Mouse (Mus musculus) ES-Bruce4 (cell line): ENCODE results near the gene Ptprd. TPM values are rescaled to one million over a fixed set of nuclear protein-coding genes. Genes with fewer than 3 reads are reported as not detected.

ENCODE experiments used
- H3K27ac ChIP-seq: 2 replicates; pipeline ENCODE4 v1.5.1; 2012; ENCODE audit warnings: low read length, inconsistent platforms; ENCODE audit not compliant: insufficient read depth
- H3K27me3 ChIP-seq: 2 replicates; pipeline ENCODE4 v1.6.1; 2012; ENCODE audit warnings: mild to moderate bottlenecking, low read length, inconsistent platforms; ENCODE audit not compliant: control insufficient read depth, poor library complexity, insufficient read depth, severe bottlenecking
- H3K36me3 ChIP-seq: 2 replicates; pipeline ENCODE4 v1.6.1; 2012; ENCODE audit warnings: inconsistent platforms, mild to moderate bottlenecking, low read length, moderate library complexity; ENCODE audit not compliant: control insufficient read depth, poor library complexity, insufficient read depth, severe bottlenecking
- H3K4me1 ChIP-seq: one replicate; pipeline ENCODE4 v1.8.1; 2011; ENCODE audit warnings: low read length; ENCODE audit not compliant: control insufficient read depth, insufficient read depth
- H3K4me3 ChIP-seq: 2 replicates; pipeline ENCODE4 v1.5.1; 2011; ENCODE audit warnings: low read depth, mild to moderate bottlenecking, low read length
- H3K9ac ChIP-seq: 2 replicates; pipeline ENCODE4 v1.6.1; 2012; ENCODE audit warnings: low read depth, mild to moderate bottlenecking, inconsistent platforms; ENCODE audit not compliant: poor library complexity, severe bottlenecking
- H3K9me3 ChIP-seq: replicated peaks from 2 replicates; pipeline ENCODE4 v1.6.1; 2012; ENCODE audit warnings: mild to moderate bottlenecking, low read length, inconsistent platforms; ENCODE audit not compliant: control insufficient read depth, poor library complexity, insufficient read depth, severe bottlenecking
- CTCF ChIP-seq: IDR thresholded peaks from one replicate; pipeline ENCODE4 v1.8.1; 2011; ENCODE audit warnings: low read depth, low read length
- EP300 ChIP-seq: IDR thresholded peaks from 2 replicates; pipeline ENCODE4 v1.6.1; 2011; ENCODE audit warnings: low read depth, low read length; ENCODE audit not compliant: insufficient read depth
- POLR2A ChIP-seq: IDR thresholded peaks from one replicate; pipeline ENCODE4 v1.8.1; 2011; ENCODE audit warnings: low read length; ENCODE audit not compliant: insufficient read depth
- polyA plus RNA-seq: library from polyadenylated mRNA; stranded (reverse); fragments of >200 nt; gene quantifications from 2 replicates; pipeline ENCODE4 v1.2.4, GENCODE M21; 2011; ENCODE audit warnings: low read depth; ENCODE audit not compliant: missing spikeins, insufficient read depth, insufficient read length

Gene Ptprd
- polyA plus RNA-seq, 1 experiment: 2.8 TPM

DNA sequence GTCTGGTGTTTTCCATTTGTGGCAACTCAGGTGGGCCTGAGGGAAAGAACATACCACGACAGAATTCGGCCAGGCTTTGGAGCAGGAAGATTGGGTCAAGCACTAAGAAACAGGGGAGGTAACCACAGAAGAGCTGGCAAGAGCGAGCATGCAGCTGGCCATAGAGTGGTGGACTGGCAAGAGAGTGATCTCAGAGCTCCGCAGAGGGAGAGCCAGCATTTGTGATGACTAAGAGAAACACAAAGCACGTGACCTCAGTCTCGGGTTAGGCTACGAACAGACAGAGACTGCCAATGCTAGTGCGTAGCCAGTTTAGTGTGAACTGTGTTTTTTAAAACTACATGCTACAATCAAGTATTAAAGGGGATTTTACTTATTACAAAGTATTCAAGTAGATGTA lies 1042.9 kb downstream of the Ptprd start:
- H3K27me3 ChIP-seq: no peaks in the 10 kb centered on the region
- TF ChIP-seq CTCF (no peak), EP300 (no peak), POLR2A (no peak)
- no peaks in the 10 kb centered on the region for H3K9me3 ChIP-seq
- no peak overlapping the region for H3K9ac ChIP-seq
- no peak overlapping the region for H3K4me3 ChIP-seq
- H3K4me1 ChIP-seq: no peaks in the 10 kb centered on the region
- no peak overlapping the region for H3K27ac ChIP-seq
- no peaks in the 10 kb centered on the region for H3K36me3 ChIP-seq

DNA sequence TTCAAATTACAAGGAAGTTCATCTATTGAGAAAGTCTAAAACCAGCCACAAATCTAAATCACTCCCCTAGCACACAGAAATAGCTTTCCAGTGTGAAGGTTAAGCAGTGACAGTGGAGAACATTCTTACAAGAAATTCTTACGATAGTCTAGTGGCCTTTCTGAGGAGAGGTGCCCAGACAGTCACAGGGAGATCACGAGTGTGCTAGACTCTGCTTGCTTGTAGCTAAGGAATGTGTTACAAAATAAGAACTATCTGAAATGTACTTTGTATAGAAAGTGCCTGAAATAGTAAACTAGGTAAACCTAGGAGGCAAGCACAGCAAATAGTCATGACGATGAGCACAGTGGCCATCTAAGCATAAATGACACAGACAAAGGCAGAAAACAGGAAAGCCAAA lies 1054.2 kb downstream of the Ptprd start:
- no peaks in the 10 kb centered on the region for H3K9me3 ChIP-seq
- TF ChIP-seq EP300 (no peak), CTCF (no peak), POLR2A (no peak)
- no peaks in the 10 kb centered on the region for H3K4me1 ChIP-seq
- no peak overlapping the region for H3K27ac ChIP-seq
- no peak overlapping the region for H3K4me3 ChIP-seq
- H3K27me3 ChIP-seq: no peaks in the 10 kb centered on the region
- no peaks in the 10 kb centered on the region for H3K36me3 ChIP-seq
- no peak overlapping the region for H3K9ac ChIP-seq

GRCm38 (mm10) chr4:77155561-77155960 lies 1056.2 kb downstream of the Ptprd start:
- Histone ChIP-seq H3K4me3 (no peak overlapping the region), H3K9me3 (no peaks in the 10 kb centered on the region), H3K27ac (no peak overlapping the region), H3K9ac (no peak overlapping the region), H3K36me3 (no peaks in the 10 kb centered on the region), H3K27me3 (no peaks in the 10 kb centered on the region), H3K4me1 (no peaks in the 10 kb centered on the region)
- TF ChIP-seq EP300 (no peak), CTCF (no peak), POLR2A (no peak)

DNA sequence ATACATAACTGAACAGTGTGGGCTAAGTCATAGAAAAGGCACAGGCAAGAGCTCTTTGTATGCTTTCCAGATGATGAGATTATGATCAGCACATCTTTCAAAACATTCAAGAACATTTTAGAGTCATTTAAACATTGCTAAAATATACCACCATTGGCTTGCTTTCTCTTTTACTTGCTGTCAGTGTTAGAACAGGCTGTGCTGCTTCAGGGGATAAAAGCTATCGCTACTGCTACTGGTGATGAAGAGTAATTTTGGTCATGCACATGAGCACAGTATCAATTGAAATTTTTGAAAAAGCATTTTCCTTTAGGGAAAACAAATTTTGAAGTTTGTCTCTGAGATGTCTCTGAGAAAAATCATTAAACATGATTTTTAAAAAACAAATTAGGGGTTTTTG lies 1056.7 kb downstream of the Ptprd start:
- H3K9me3 ChIP-seq: no peaks in the 10 kb centered on the region
- H3K27me3 ChIP-seq: no peaks in the 10 kb centered on the region
- no peak for TF ChIP-seq CTCF
- TF ChIP-seq POLR2A: no peak
- TF ChIP-seq EP300: no peak

DNA sequence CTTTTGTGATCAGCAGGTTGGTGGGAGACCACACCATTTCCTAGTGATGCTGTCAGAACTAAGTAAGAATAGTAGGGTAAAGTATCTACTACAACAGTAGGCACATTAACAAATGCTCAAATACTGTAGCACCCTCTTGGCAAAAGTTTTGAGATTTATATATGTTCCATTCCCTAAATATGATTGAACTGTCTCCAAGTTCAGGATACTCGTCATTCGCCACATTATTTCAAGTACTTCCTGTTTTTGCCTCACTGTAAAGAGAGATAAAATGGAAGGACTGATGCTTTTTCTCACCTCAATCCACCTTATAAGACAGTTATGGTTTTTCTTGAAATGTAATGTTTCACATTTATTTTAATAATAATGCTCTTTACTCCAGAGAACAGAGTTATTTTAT lies 1086.9 kb downstream of the Ptprd start:
- Histone ChIP-seq H3K27me3 (no peaks in the 10 kb centered on the region), H3K36me3 (no peaks in the 10 kb centered on the region), H3K27ac (no peak overlapping the region), H3K4me3 (no peak overlapping the region), H3K4me1 (no peaks in the 10 kb centered on the region), H3K9ac (no peak overlapping the region), H3K9me3 (no peaks in the 10 kb centered on the region)
- TF ChIP-seq CTCF (no peak), EP300 (no peak), POLR2A (no peak)

More for the DNA sequence above, 1056.7 kb downstream of the Ptprd start:
- no peaks in the 10 kb centered on the region for H3K4me1 ChIP-seq
- no peak overlapping the region for H3K27ac ChIP-seq
- H3K36me3 ChIP-seq: no peaks in the 10 kb centered on the region
- no peak overlapping the region for H3K4me3 ChIP-seq
- H3K9ac ChIP-seq: no peak overlapping the region

GRCm38 (mm10) chr4:77110894-77111293 lies 1100.9 kb downstream of the Ptprd start:
- no peak for TF ChIP-seq EP300
- Histone ChIP-seq H3K9me3 (no peaks in the 10 kb centered on the region), H3K36me3 (no peaks in the 10 kb centered on the region), H3K27ac (no peak overlapping the region), H3K4me3 (no peak overlapping the region), H3K4me1 (no peaks in the 10 kb centered on the region), H3K9ac (no peak overlapping the region), H3K27me3 (no peaks in the 10 kb centered on the region)

- Histone ChIP-seq H3K36me3 (no peaks in the 10 kb centered on the region), H3K9ac (no peak overlapping the region), H3K9me3 (no peaks in the 10 kb centered on the region), H3K27ac (no peak overlapping the region), H3K4me3 (no peak overlapping the region), H3K27me3 (no peaks in the 10 kb centered on the region), H3K4me1 (no peaks in the 10 kb centered on the region)
- TF ChIP-seq CTCF: no peak
- TF ChIP-seq POLR2A: no peak
- no peak for TF ChIP-seq EP300
Observed at GRCm38 (mm10) chr4:77107291-77107690, 1104.5 kb downstream of the Ptprd start.
